Mouse (Mus musculus): ENCODE data around the gene Arhgef38. TPM values are rescaled to one million over a fixed set of nuclear protein-coding genes. Genes with fewer than 3 reads are reported as not detected.
A peak's percentile ranks its signal among the peaks of the same experiment; 100 is the strongest.

Arhgef38 gene
- polyA plus RNA-seq, 1 experiment from 2014 or later: 1.5 TPM

DNA sequence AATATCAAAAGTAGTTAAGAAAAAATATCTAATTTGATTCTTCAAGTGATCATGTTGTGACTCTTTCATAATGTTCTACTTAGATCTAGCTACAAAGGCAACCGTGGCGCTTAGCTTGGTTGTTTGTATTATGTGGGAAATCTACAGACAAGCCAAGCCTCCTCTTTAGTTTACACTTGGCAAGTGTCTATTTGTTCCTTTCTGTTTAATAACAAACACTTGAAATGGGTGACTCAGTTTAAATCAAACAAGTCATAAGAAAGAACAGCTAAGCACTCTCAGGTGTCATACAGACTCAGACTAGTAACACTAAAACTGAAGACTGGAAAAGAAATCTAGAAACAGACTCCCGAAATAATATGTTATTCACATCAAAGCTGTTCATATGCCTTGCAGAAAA lies 47.2 kb downstream of the Arhgef38 start:
- H3K4me2 ChIP-seq (ENCODE audit: low read depth, low read length): no peak overlapping the region
- H3K36me3 ChIP-seq (ENCODE audit: control insufficient read depth, insufficient read depth, low read length): no peaks in the 10 kb centered on the region
- no peak overlapping the region for H3K27ac ChIP-seq (replicated peaks; ENCODE audit: low read depth, low read length)
- H3K4me3 ChIP-seq (ENCODE audit: low read depth, low read length): no peak overlapping the region
- DNase-seq (ENCODE audit: low spot score) (no peak), ATAC-seq (ENCODE audit: low read depth) (no peak)
- no peaks in the 10 kb centered on the region for H3K9me3 ChIP-seq (ENCODE audit: control insufficient read depth, low read length)
- 91% methylated on average over 3 of the region's 3 CpGs for WGBS
- H3K9ac ChIP-seq (ENCODE audit: low read depth, low read length): no peak overlapping the region
- no peaks in the 10 kb centered on the region for H3K27me3 ChIP-seq (replicated peaks; ENCODE audit: control insufficient read depth, insufficient read depth, low read length)
- H3K4me1 ChIP-seq (ENCODE audit: control insufficient read depth, insufficient read depth, low read length): no peaks in the 10 kb centered on the region

DNA sequence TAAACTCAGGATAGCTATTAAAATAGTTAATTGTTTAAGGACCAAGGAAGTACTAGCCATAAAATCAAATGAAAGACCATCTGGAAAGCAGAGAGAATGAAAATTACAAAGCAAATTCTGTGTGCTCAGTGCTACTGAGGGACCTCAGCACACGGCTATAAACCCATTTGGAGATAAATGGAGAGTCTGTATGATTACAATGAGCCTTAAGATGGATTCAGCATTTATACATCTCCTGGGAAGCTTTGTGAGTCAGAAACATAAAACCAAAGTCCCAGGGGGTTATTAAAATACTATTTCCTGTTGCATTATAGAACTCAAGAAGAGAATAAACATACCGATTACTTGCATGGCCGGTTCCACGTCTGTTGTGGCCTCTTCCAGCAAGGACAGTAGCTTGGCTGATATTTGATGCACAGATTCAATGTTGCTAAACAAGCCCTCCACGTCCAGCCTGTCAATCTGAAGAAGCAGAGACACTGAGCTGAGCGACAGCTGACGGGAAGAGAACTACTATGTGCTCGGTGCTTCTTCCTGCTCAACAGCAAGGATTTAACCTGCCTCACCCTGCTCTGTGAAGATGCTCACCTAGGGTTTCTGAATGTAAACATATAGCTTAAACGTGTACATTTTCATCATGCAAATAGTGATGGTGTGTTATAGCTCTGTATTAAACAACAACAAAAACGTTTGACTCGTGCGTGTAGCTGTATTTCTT lies 58.6 kb downstream of the Arhgef38 start:
- ATAC-seq (ENCODE audit: low read depth) (peak; percentile 47; the same call in 1 of the 2 replicates), DNase-seq (ENCODE audit: low spot score) (peak; percentile 37)
- Histone ChIP-seq H3K4me2 (ENCODE audit: low read depth, low read length) (no peak overlapping the region), H3K9me3 (ENCODE audit: control insufficient read depth, low read length) (no peaks in the 10 kb centered on the region), H3K4me1 (ENCODE audit: control insufficient read depth, insufficient read depth, low read length) (no peaks in the 10 kb centered on the region), H3K9ac (ENCODE audit: low read depth, low read length) (no peak overlapping the region), H3K36me3 (ENCODE audit: control insufficient read depth, insufficient read depth, low read length) (no peaks in the 10 kb centered on the region), H3K27ac (replicated peaks; ENCODE audit: low read depth, low read length) (no peak overlapping the region), H3K27me3 (replicated peaks; ENCODE audit: control insufficient read depth, insufficient read depth, low read length) (no peaks in the 10 kb centered on the region), H3K4me3 (ENCODE audit: low read depth, low read length) (no peak overlapping the region)
- WGBS: 56% methylated on average over 12 of the region's 12 CpGs

- no peak overlapping the region for H3K27ac ChIP-seq (replicated peaks; ENCODE audit: low read depth, low read length)
- no peak for DNase-seq (ENCODE audit: low spot score)
- H3K27me3 ChIP-seq (replicated peaks; ENCODE audit: control insufficient read depth, insufficient read depth, low read length): no peaks in the 10 kb centered on the region
- H3K4me1 ChIP-seq (ENCODE audit: control insufficient read depth, insufficient read depth, low read length): no peaks in the 10 kb centered on the region
- H3K9ac ChIP-seq (ENCODE audit: low read depth, low read length): no peak overlapping the region
- no peaks in the 10 kb centered on the region for H3K9me3 ChIP-seq (ENCODE audit: control insufficient read depth, low read length)
- no peak overlapping the region for H3K4me3 ChIP-seq (ENCODE audit: low read depth, low read length)
- WGBS: 90% methylated on average over 4 of the region's 4 CpGs
- ATAC-seq (ENCODE audit: low read depth): no peak
- H3K4me2 ChIP-seq (ENCODE audit: low read depth, low read length): no peak overlapping the region
- H3K36me3 ChIP-seq (ENCODE audit: control insufficient read depth, insufficient read depth, low read length): no peaks in the 10 kb centered on the region
Observed at GRCm38 (mm10) chr3:133172291-133172690, 62.5 kb downstream of the Arhgef38 start.

DNA sequence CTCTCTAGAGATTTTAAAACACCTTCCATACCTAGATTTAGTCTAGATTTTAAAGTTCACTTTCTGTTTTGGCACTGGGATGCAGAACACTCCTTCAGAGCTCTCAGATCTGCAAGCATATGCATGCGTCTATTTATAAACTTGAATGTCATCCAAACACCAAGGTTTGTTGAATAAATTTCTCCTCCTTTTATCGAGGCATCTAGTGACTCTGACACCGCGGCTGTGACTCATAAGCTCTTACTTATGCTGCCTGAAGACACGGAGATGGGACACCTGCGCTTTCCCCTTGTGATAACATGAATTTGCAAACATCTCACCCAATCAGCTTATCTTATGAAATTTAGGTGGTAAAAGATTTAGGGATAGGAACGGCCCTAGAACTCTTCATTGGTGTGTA lies 65.0 kb downstream of the Arhgef38 start:
- DNase-seq (ENCODE audit: low spot score) (peak; percentile 60), ATAC-seq (ENCODE audit: low read depth) (no peak)
- Histone ChIP-seq H3K9me3 (ENCODE audit: control insufficient read depth, low read length) (no peaks in the 10 kb centered on the region), H3K36me3 (ENCODE audit: control insufficient read depth, insufficient read depth, low read length) (no peaks in the 10 kb centered on the region), H3K4me3 (ENCODE audit: low read depth, low read length) (no peak overlapping the region), H3K27me3 (replicated peaks; ENCODE audit: control insufficient read depth, insufficient read depth, low read length) (no peaks in the 10 kb centered on the region), H3K4me2 (ENCODE audit: low read depth, low read length) (no peak overlapping the region), H3K27ac (replicated peaks; ENCODE audit: low read depth, low read length) (no peak overlapping the region), H3K4me1 (ENCODE audit: control insufficient read depth, insufficient read depth, low read length) (no peaks in the 10 kb centered on the region), H3K9ac (ENCODE audit: low read depth, low read length) (no peak overlapping the region)
- 66% methylated on average over 7 of the region's 7 CpGs for WGBS

DNA sequence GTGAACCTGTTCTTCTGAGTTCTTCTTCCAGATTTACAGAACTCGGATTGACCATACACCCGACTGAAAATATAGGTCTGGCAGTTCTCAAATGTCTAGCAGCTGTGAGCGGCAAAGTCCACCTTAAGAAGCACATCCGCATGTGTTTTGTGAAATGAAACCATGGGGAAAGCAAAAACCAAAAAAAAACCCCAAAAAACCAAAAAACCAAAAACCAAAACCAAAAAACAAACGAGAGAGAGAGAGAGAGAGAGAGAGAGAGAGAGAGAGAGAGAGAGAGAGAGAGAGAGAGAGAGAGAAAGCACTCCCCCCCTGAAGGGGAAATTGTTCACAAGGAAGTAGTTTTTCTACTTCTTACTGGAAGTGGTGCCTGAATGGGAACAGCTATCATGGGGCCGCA lies 67.2 kb downstream of the Arhgef38 start:
- Histone ChIP-seq H3K9me3 (ENCODE audit: control insufficient read depth, low read length) (no peaks in the 10 kb centered on the region), H3K9ac (ENCODE audit: low read depth, low read length) (no peak overlapping the region), H3K4me1 (ENCODE audit: control insufficient read depth, insufficient read depth, low read length) (no peaks in the 10 kb centered on the region), H3K27me3 (replicated peaks; ENCODE audit: control insufficient read depth, insufficient read depth, low read length) (no peaks in the 10 kb centered on the region), H3K4me2 (ENCODE audit: low read depth, low read length) (no peak overlapping the region), H3K4me3 (ENCODE audit: low read depth, low read length) (no peak overlapping the region), H3K27ac (replicated peaks; ENCODE audit: low read depth, low read length) (no peak overlapping the region), H3K36me3 (ENCODE audit: control insufficient read depth, insufficient read depth, low read length) (no peaks in the 10 kb centered on the region)
- 62% methylated on average over 6 of the region's 6 CpGs for WGBS
- DNase-seq (ENCODE audit: low spot score) (no peak), ATAC-seq (ENCODE audit: low read depth) (no peak)

GRCm38 (mm10) chr3:133165130-133165529 lies 69.6 kb downstream of the Arhgef38 start:
- Histone ChIP-seq H3K27me3 (replicated peaks; ENCODE audit: control insufficient read depth, insufficient read depth, low read length) (no peaks in the 10 kb centered on the region), H3K4me3 (ENCODE audit: low read depth, low read length) (no peak overlapping the region), H3K9me3 (ENCODE audit: control insufficient read depth, low read length) (no peaks in the 10 kb centered on the region), H3K4me1 (ENCODE audit: control insufficient read depth, insufficient read depth, low read length) (no peaks in the 10 kb centered on the region), H3K36me3 (ENCODE audit: control insufficient read depth, insufficient read depth, low read length) (no peaks in the 10 kb centered on the region), H3K9ac (ENCODE audit: low read depth, low read length) (no peak overlapping the region), H3K27ac (replicated peaks; ENCODE audit: low read depth, low read length) (no peak overlapping the region), H3K4me2 (ENCODE audit: low read depth, low read length) (no peak overlapping the region)
- whole genome bisulfite sequencing: 23% methylated on average over 1 of the region's 1 CpGs
- no peak for ATAC-seq (ENCODE audit: low read depth)
- DNase-seq (ENCODE audit: low spot score): peak; percentile 53

- no peak overlapping the region for H3K4me3 ChIP-seq (ENCODE audit: low read depth, low read length)
- ATAC-seq (ENCODE audit: low read depth): no peak
- no peak overlapping the region for H3K27ac ChIP-seq (replicated peaks; ENCODE audit: low read depth, low read length)
- no peaks in the 10 kb centered on the region for H3K4me1 ChIP-seq (ENCODE audit: control insufficient read depth, insufficient read depth, low read length)
- H3K36me3 ChIP-seq (ENCODE audit: control insufficient read depth, insufficient read depth, low read length): no peaks in the 10 kb centered on the region
- H3K27me3 ChIP-seq (replicated peaks; ENCODE audit: control insufficient read depth, insufficient read depth, low read length): no peaks in the 10 kb centered on the region
- no peak overlapping the region for H3K9ac ChIP-seq (ENCODE audit: low read depth, low read length)
- no peak for DNase-seq (ENCODE audit: low spot score)
- WGBS: 84% methylated on average over 6 of the region's 6 CpGs
- no peaks in the 10 kb centered on the region for H3K9me3 ChIP-seq (ENCODE audit: control insufficient read depth, low read length)
- no peak overlapping the region for H3K4me2 ChIP-seq (ENCODE audit: low read depth, low read length)
Observed at GRCm38 (mm10) chr3:133163913-133164406, 70.8 kb downstream of the Arhgef38 start.

DNA sequence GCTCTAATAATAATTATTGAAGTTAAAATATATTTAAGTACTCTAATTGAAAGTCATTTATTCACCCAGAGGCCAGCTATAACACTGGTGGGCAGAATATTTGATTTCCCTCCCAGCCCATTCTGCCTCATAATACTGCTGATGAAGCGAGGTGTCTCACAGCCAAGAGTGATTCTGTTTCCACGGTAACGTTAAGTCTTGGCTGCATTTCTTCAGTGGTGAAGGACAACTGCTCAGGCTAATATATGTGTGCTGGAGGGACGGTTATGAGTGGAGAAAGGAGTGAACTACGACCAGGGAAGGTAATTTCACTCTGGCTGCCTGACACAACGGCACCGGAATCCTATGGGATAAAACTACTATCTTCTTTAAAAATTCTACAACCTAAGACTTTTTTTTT lies 71.6 kb downstream of the Arhgef38 start:
- ATAC-seq (ENCODE audit: low read depth) (no peak), DNase-seq (ENCODE audit: low spot score) (peak; percentile 36)

GRCm38 (mm10) chr3:133161407-133161806 lies 73.3 kb downstream of the Arhgef38 start:
- Histone ChIP-seq H3K27me3 (replicated peaks; ENCODE audit: control insufficient read depth, insufficient read depth, low read length) (no peaks in the 10 kb centered on the region), H3K9me3 (ENCODE audit: control insufficient read depth, low read length) (no peaks in the 10 kb centered on the region), H3K27ac (replicated peaks; ENCODE audit: low read depth, low read length) (no peak overlapping the region), H3K4me3 (ENCODE audit: low read depth, low read length) (no peak overlapping the region), H3K9ac (ENCODE audit: low read depth, low read length) (no peak overlapping the region), H3K4me2 (ENCODE audit: low read depth, low read length) (no peak overlapping the region), H3K36me3 (ENCODE audit: control insufficient read depth, insufficient read depth, low read length) (no peaks in the 10 kb centered on the region), H3K4me1 (ENCODE audit: control insufficient read depth, insufficient read depth, low read length) (no peaks in the 10 kb centered on the region)
- DNase-seq (ENCODE audit: low spot score): no peak
- no peak for ATAC-seq (ENCODE audit: low read depth)
- WGBS: 88% methylated on average over 1 of the region's 1 CpGs

More for the DNA sequence above, 71.6 kb downstream of the Arhgef38 start:
- H3K27ac ChIP-seq (replicated peaks; ENCODE audit: low read depth, low read length): no peak overlapping the region
- H3K27me3 ChIP-seq (replicated peaks; ENCODE audit: control insufficient read depth, insufficient read depth, low read length): no peaks in the 10 kb centered on the region
- no peak overlapping the region for H3K4me3 ChIP-seq (ENCODE audit: low read depth, low read length)
- WGBS: 61% methylated on average over 7 of the region's 7 CpGs
- no peaks in the 10 kb centered on the region for H3K36me3 ChIP-seq (ENCODE audit: control insufficient read depth, insufficient read depth, low read length)
- H3K9ac ChIP-seq (ENCODE audit: low read depth, low read length): no peak overlapping the region
- H3K9me3 ChIP-seq (ENCODE audit: control insufficient read depth, low read length): no peaks in the 10 kb centered on the region
- H3K4me2 ChIP-seq (ENCODE audit: low read depth, low read length): no peak overlapping the region
- no peaks in the 10 kb centered on the region for H3K4me1 ChIP-seq (ENCODE audit: control insufficient read depth, insufficient read depth, low read length)
